Mouse (Mus musculus) adrenal gland, postnatal 10 days (tissue): ENCODE measurements around the gene Sytl3. TPM values are rescaled to one million over a fixed set of nuclear protein-coding genes. Genes with fewer than 3 reads are reported as not detected.

Experiments used
- DNase-seq: peaks from one replicate; pipeline ENCODE4 v3.0.0; 2021; ENCODE audit warnings: mixed read lengths
- total RNA-seq, 2 experiments: library from RNA; stranded (reverse); gene quantifications; 2 replicates each; pipeline ENCODE4 v1.2.3; 2021

Gene Sytl3
- total RNA-seq, 2 experiments from 2014 or later = 0.99 to 1.1 TPM

GRCm38 (mm10) chr17:6755176-6755575, 96.3 kb downstream of the Sytl3 start:
- no peak for DNase-seq

- no peak for DNase-seq
Observed at GRCm38 (mm10) chr17:6755873-6756272, 97.0 kb downstream of the Sytl3 start.

GRCm38 (mm10) chr17:6757902-6758301, 99.0 kb downstream of the Sytl3 start:
- no peak for DNase-seq

- no peak for DNase-seq
Observed at GRCm38 (mm10) chr17:6758845-6759244, 100.0 kb downstream of the Sytl3 start.

- DNase-seq = no peak
Observed at GRCm38 (mm10) chr17:6759717-6760292, 100.9 kb downstream of the Sytl3 start.

- no peak for DNase-seq
Observed at GRCm38 (mm10) chr17:6763513-6764226, 104.8 kb downstream of the Sytl3 start.

- no peak for DNase-seq
Observed at GRCm38 (mm10) chr17:6764227-6764593, 105.3 kb downstream of the Sytl3 start.

- no peak for DNase-seq
Observed at GRCm38 (mm10) chr17:6764730-6765129, 105.8 kb downstream of the Sytl3 start.

GRCm38 (mm10) chr17:6765886-6766285, 107.0 kb downstream of the Sytl3 start:
- no peak for DNase-seq

- no peak for DNase-seq
Observed at GRCm38 (mm10) chr17:6766823-6767222, 107.9 kb downstream of the Sytl3 start.

- DNase-seq = no peak
Observed at GRCm38 (mm10) chr17:6767771-6768170, 108.9 kb downstream of the Sytl3 start.

- DNase-seq = peak; percentile 52
Observed at GRCm38 (mm10) chr17:6768301-6768788, 109.5 kb downstream of the Sytl3 start.

GRCm38 (mm10) chr17:6769602-6770001, 110.7 kb downstream of the Sytl3 start:
- DNase-seq = no peak

GRCm38 (mm10) chr17:6771661-6772489, 113.0 kb downstream of the Sytl3 start:
- no peak for DNase-seq

GRCm38 (mm10) chr17:6772490-6772773, 113.5 kb downstream of the Sytl3 start:
- DNase-seq = no peak

GRCm38 (mm10) chr17:6773249-6773966, 114.5 kb downstream of the Sytl3 start:
- no peak for DNase-seq

- no peak for DNase-seq
Observed at GRCm38 (mm10) chr17:6775221-6775620, 116.3 kb downstream of the Sytl3 start.

- DNase-seq = no peak
Observed at GRCm38 (mm10) chr17:6775671-6776070, 116.8 kb downstream of the Sytl3 start.

- DNase-seq = no peak
Observed at GRCm38 (mm10) chr17:6776123-6776522, 117.2 kb downstream of the Sytl3 start.

GRCm38 (mm10) chr17:6776576-6776975, 117.7 kb downstream of the Sytl3 start:
- DNase-seq = no peak

GRCm38 (mm10) chr17:6777061-6777460, 118.2 kb downstream of the Sytl3 start:
- DNase-seq = no peak

GRCm38 (mm10) chr17:6777629-6778331, 118.9 kb downstream of the Sytl3 start:
- no peak for DNase-seq
